Mouse (Mus musculus): Measurements from ENCODE around the gene Styxl1. TPM values are rescaled to one million over a fixed set of nuclear protein-coding genes. Genes with fewer than 3 reads are reported as not detected.

Gene Styxl1
- polyA plus RNA-seq, 1 experiment from 2014 or later: 0.14 TPM

GRCm38 (mm10) chr5:135719586-135720120 lies 58.5 kb downstream of the Styxl1 start:
- H3K4me3 ChIP-seq: no peak overlapping the region
- H3K27me3 ChIP-seq (ENCODE audit: insufficient read depth, poor library complexity, severe bottlenecking): no peaks in the 10 kb centered on the region
- no peaks in the 10 kb centered on the region for H3K9me3 ChIP-seq
- peaks cover 48% of the 10 kb centered on the region for H3K36me3 ChIP-seq
- no peak for DNase-seq (ENCODE audit: low spot score)
- 79% methylated on average over 10 of the region's 10 CpGs for WGBS
- H3K4me1 ChIP-seq: peaks cover 40% of the 10 kb centered on the region
- no peak overlapping the region for H3K27ac ChIP-seq

GRCm38 (mm10) chr5:135715624-135716023 lies 62.6 kb downstream of the Styxl1 start:
- DNase-seq (ENCODE audit: low spot score): no peak
- 58% methylated on average over 10 of the region's 10 CpGs for WGBS
- 0 out of 2 replicates have a peak overlapping the region, but pooled peaks have one; percentile 13 for H3K27ac ChIP-seq

GRCm38 (mm10) chr5:135713441-135714218 lies 64.6 kb downstream of the Styxl1 start:
- Histone ChIP-seq H3K4me1 (peaks cover 39% of the 10 kb centered on the region), H3K27ac (peak overlapping the region; percentile 77), H3K4me3 (no peak overlapping the region), H3K27me3 (ENCODE audit: insufficient read depth, poor library complexity, severe bottlenecking) (no peaks in the 10 kb centered on the region), H3K9me3 (no peaks in the 10 kb centered on the region), H3K36me3 (peaks cover 39% of the 10 kb centered on the region)
- peak; percentile 89 for DNase-seq (ENCODE audit: low spot score)
- WGBS: 57% methylated on average over 16 of the region's 16 CpGs

More at GRCm38 (mm10) chr5:135715624-135716023, 62.6 kb downstream of the Styxl1 start:
- no peaks in the 10 kb centered on the region for H3K9me3 ChIP-seq
- peaks cover 44% of the 10 kb centered on the region for H3K4me1 ChIP-seq
- H3K27me3 ChIP-seq (ENCODE audit: insufficient read depth, poor library complexity, severe bottlenecking): no peaks in the 10 kb centered on the region
- peaks cover 41% of the 10 kb centered on the region for H3K36me3 ChIP-seq
- no peak overlapping the region for H3K4me3 ChIP-seq

- DNase-seq (ENCODE audit: low spot score): no peak
- Histone ChIP-seq H3K36me3 (peaks cover 39% of the 10 kb centered on the region), H3K4me3 (no peak overlapping the region), H3K27me3 (ENCODE audit: insufficient read depth, poor library complexity, severe bottlenecking) (no peaks in the 10 kb centered on the region), H3K27ac (peak overlapping the region; percentile 52; the same call in 1 of the 2 replicates), H3K4me1 (peaks cover 42% of the 10 kb centered on the region), H3K9me3 (no peaks in the 10 kb centered on the region)
- 37% methylated on average over 4 of the region's 4 CpGs for WGBS
Observed at GRCm38 (mm10) chr5:135712803-135713202, 65.4 kb downstream of the Styxl1 start.

GRCm38 (mm10) chr5:135711582-135712355 lies 66.4 kb downstream of the Styxl1 start:
- H3K4me1 ChIP-seq: peaks cover 44% of the 10 kb centered on the region
- H3K27ac ChIP-seq: peak overlapping the region; percentile 52; the same call in 1 of the 2 replicates
- peaks cover 39% of the 10 kb centered on the region for H3K36me3 ChIP-seq
- DNase-seq (ENCODE audit: low spot score): no peak
- no peaks in the 10 kb centered on the region for H3K9me3 ChIP-seq
- 82% methylated on average over 13 of the region's 13 CpGs for WGBS
- no peak overlapping the region for H3K4me3 ChIP-seq
- no peaks in the 10 kb centered on the region for H3K27me3 ChIP-seq (ENCODE audit: insufficient read depth, poor library complexity, severe bottlenecking)

- no peaks in the 10 kb centered on the region for H3K27me3 ChIP-seq (ENCODE audit: insufficient read depth, poor library complexity, severe bottlenecking)
- peaks cover 44% of the 10 kb centered on the region for H3K4me1 ChIP-seq
- no peak for DNase-seq (ENCODE audit: low spot score)
- H3K36me3 ChIP-seq: peaks cover 34% of the 10 kb centered on the region
- H3K9me3 ChIP-seq: no peaks in the 10 kb centered on the region
- 74% methylated on average over 7 of the region's 7 CpGs for WGBS
- no peak overlapping the region for H3K27ac ChIP-seq
- no peak overlapping the region for H3K4me3 ChIP-seq
Observed at GRCm38 (mm10) chr5:135710599-135711214, 67.5 kb downstream of the Styxl1 start.

GRCm38 (mm10) chr5:135709716-135710115 lies 68.5 kb downstream of the Styxl1 start:
- H3K36me3 ChIP-seq: peaks cover 33% of the 10 kb centered on the region
- no peak overlapping the region for H3K4me3 ChIP-seq
- no peaks in the 10 kb centered on the region for H3K9me3 ChIP-seq
- WGBS: 89% methylated on average over 5 of the region's 5 CpGs
- H3K27ac ChIP-seq: no peak overlapping the region
- H3K4me1 ChIP-seq: peaks cover 39% of the 10 kb centered on the region
- H3K27me3 ChIP-seq (ENCODE audit: insufficient read depth, poor library complexity, severe bottlenecking): no peaks in the 10 kb centered on the region
- no peak for DNase-seq (ENCODE audit: low spot score)

GRCm38 (mm10) chr5:135707855-135708254 lies 70.3 kb downstream of the Styxl1 start:
- Histone ChIP-seq H3K9me3 (no peaks in the 10 kb centered on the region), H3K4me1 (peaks cover 33% of the 10 kb centered on the region), H3K36me3 (peaks cover 33% of the 10 kb centered on the region), H3K27me3 (ENCODE audit: insufficient read depth, poor library complexity, severe bottlenecking) (no peaks in the 10 kb centered on the region), H3K27ac (peak overlapping the region; percentile 43; the same call in 1 of the 2 replicates), H3K4me3 (no peak overlapping the region)
- DNase-seq (ENCODE audit: low spot score): no peak
- WGBS: 33% methylated on average over 1 of the region's 1 CpGs

GRCm38 (mm10) chr5:135707039-135707438 lies 71.1 kb downstream of the Styxl1 start:
- Histone ChIP-seq H3K4me3 (no peak overlapping the region), H3K27me3 (ENCODE audit: insufficient read depth, poor library complexity, severe bottlenecking) (no peaks in the 10 kb centered on the region), H3K36me3 (peaks cover 33% of the 10 kb centered on the region), H3K9me3 (no peaks in the 10 kb centered on the region), H3K4me1 (peaks cover 33% of the 10 kb centered on the region), H3K27ac (no peak overlapping the region)
- WGBS: 96% methylated on average over 13 of the region's 13 CpGs
- DNase-seq (ENCODE audit: low spot score): no peak

GRCm38 (mm10) chr5:135705383-135705782 lies 72.8 kb downstream of the Styxl1 start:
- Histone ChIP-seq H3K27me3 (ENCODE audit: insufficient read depth, poor library complexity, severe bottlenecking) (no peaks in the 10 kb centered on the region), H3K9me3 (no peaks in the 10 kb centered on the region), H3K4me1 (peaks cover 35% of the 10 kb centered on the region), H3K36me3 (peaks cover 45% of the 10 kb centered on the region), H3K4me3 (no peak overlapping the region), H3K27ac (no peak overlapping the region)
- WGBS: 92% methylated on average over 4 of the region's 4 CpGs
- DNase-seq (ENCODE audit: low spot score): no peak

- peak overlapping the region; percentile 17; the same call in 1 of the 2 replicates for H3K27ac ChIP-seq
- H3K9me3 ChIP-seq: no peaks in the 10 kb centered on the region
- 91% methylated on average over 7 of the region's 7 CpGs for WGBS
- H3K27me3 ChIP-seq (ENCODE audit: insufficient read depth, poor library complexity, severe bottlenecking): no peaks in the 10 kb centered on the region
- peaks cover 49% of the 10 kb centered on the region for H3K36me3 ChIP-seq
- DNase-seq (ENCODE audit: low spot score): no peak
- H3K4me1 ChIP-seq: peaks cover 40% of the 10 kb centered on the region
- H3K4me3 ChIP-seq: no peak overlapping the region
Observed at GRCm38 (mm10) chr5:135703431-135703830, 74.8 kb downstream of the Styxl1 start.

GRCm38 (mm10) chr5:135702682-135703192 lies 75.4 kb downstream of the Styxl1 start:
- Histone ChIP-seq H3K27ac (peak overlapping the region; percentile 73), H3K9me3 (no peaks in the 10 kb centered on the region), H3K4me3 (no peak overlapping the region), H3K27me3 (ENCODE audit: insufficient read depth, poor library complexity, severe bottlenecking) (no peaks in the 10 kb centered on the region), H3K4me1 (peaks cover 37% of the 10 kb centered on the region), H3K36me3 (peaks cover 46% of the 10 kb centered on the region)
- no peak for DNase-seq (ENCODE audit: low spot score)
- WGBS: 64% methylated on average over 15 of the region's 15 CpGs

Measured in heart, embryonic 10.5 days (tissue).